Mouse (Mus musculus) hindbrain, embryonic 13.5 days (tissue): Measurements from ENCODE around the gene Wdr89. TPM values are rescaled to one million over a fixed set of nuclear protein-coding genes. Genes with fewer than 3 reads are reported as not detected.

Experiments used
- ATAC-seq: fragments of 200-750 bp; cut with Nextera tagmentation; 2 replicates; pipeline ENCODE4 v1.8.0; 2017; ENCODE audit warnings: moderate TSS enrichment; ENCODE audit not compliant: low FRiP score
- H3K27ac ChIP-seq: fragments of 300-500 bp; sonication (generic); 2 replicates; pipeline ENCODE4 v1.5.1; 2015; ENCODE audit warnings: inconsistent platforms, mild to moderate bottlenecking, moderate library complexity
- H3K27me3 ChIP-seq: fragments of 300-500 bp; sonication (generic); 2 replicates; pipeline ENCODE4 v1.6.1; 2015; ENCODE audit warnings: mild to moderate bottlenecking, inconsistent platforms
- H3K36me3 ChIP-seq: fragments of 300-500 bp; sonication (generic); 2 replicates; pipeline ENCODE4 v1.6.1; 2015; ENCODE audit warnings: mild to moderate bottlenecking, inconsistent platforms
- H3K4me1 ChIP-seq: fragments of 300-500 bp; sonication (generic); replicated peaks from 2 replicates; pipeline ENCODE4 v1.6.1; 2015; ENCODE audit warnings: inconsistent platforms
- H3K4me2 ChIP-seq: fragments of 300-500 bp; sonication (generic); 2 replicates; pipeline ENCODE4 v1.6.1; 2015; ENCODE audit warnings: inconsistent platforms, mild to moderate bottlenecking, moderate library complexity
- H3K4me3 ChIP-seq: fragments of 300-500 bp; sonication (generic); 2 replicates; pipeline ENCODE4 v1.5.1; 2015; ENCODE audit warnings: mild to moderate bottlenecking, inconsistent platforms
- H3K9ac ChIP-seq: fragments of 300-500 bp; sonication (generic); 2 replicates; pipeline ENCODE4 v1.6.1; 2015; ENCODE audit warnings: mild to moderate bottlenecking, inconsistent platforms
- H3K9me3 ChIP-seq: fragments of 300-500 bp; sonication (generic); 2 replicates; pipeline ENCODE4 v1.6.1; 2016; ENCODE audit warnings: inconsistent platforms
- WGBS: fragments of 180-500 bp; shearing (Covaris S2); methylation state at CpG from one replicate; pipeline ENCODE4 v1.1.7; 2015; 5-methylcytosine and 5-hydroxymethylcytosine counted together
- polyA plus RNA-seq: library from polyadenylated mRNA; unstranded; fragments of >200 nt; fragmentation: Nextera tagmentation; extraction: Ambion mirVana; gene quantifications from 2 replicates; pipeline ENCODE4 v1.2.1, GENCODE M21; 2015

Gene Wdr89
- polyA plus RNA-seq, 1 experiment from 2014 or later: 5.4 TPM

- no peaks in the 10 kb centered on the region for H3K27me3 ChIP-seq
- peaks cover 12% of the 10 kb centered on the region for H3K36me3 ChIP-seq
- H3K9ac ChIP-seq: peak within 1 kb of the TSS; percentile 99
- H3K4me2 ChIP-seq: peak within 1 kb of the TSS; percentile 83
- peaks cover 25% of the 10 kb centered on the region for H3K4me1 ChIP-seq
- WGBS: under 1% methylated on average over 70 of the region's 72 CpGs
- peak; percentile 99 for ATAC-seq
- peak within 1 kb of the TSS; percentile 98 for H3K27ac ChIP-seq
- no peaks in the 10 kb centered on the region for H3K9me3 ChIP-seq
- peak within 1 kb of the TSS; percentile 98 for H3K4me3 ChIP-seq
Observed at GRCm38 (mm10) chr12:75596154-75597002, 73.0 kb downstream of the Wdr89 start, which contains the start of gene Ppp2r5e. Gene Ppp2r5e, minus strand, starts transcription at chr12:75596245.

GRCm38 (mm10) chr12:75595291-75596153 lies 73.8 kb downstream of the Wdr89 start:
- peaks cover 25% of the 10 kb centered on the region for H3K4me1 ChIP-seq
- peak overlapping the region; percentile 98 for H3K4me3 ChIP-seq
- no peaks in the 10 kb centered on the region for H3K27me3 ChIP-seq
- H3K27ac ChIP-seq: peak overlapping the region; percentile 98
- no peaks in the 10 kb centered on the region for H3K9me3 ChIP-seq
- H3K4me2 ChIP-seq: peak overlapping the region; percentile 83
- WGBS: under 1% methylated on average over 65 of the region's 97 CpGs
- peaks cover 18% of the 10 kb centered on the region for H3K36me3 ChIP-seq
- peak overlapping the region; percentile 99 for H3K9ac ChIP-seq
- ATAC-seq: peak; percentile 35

DNA sequence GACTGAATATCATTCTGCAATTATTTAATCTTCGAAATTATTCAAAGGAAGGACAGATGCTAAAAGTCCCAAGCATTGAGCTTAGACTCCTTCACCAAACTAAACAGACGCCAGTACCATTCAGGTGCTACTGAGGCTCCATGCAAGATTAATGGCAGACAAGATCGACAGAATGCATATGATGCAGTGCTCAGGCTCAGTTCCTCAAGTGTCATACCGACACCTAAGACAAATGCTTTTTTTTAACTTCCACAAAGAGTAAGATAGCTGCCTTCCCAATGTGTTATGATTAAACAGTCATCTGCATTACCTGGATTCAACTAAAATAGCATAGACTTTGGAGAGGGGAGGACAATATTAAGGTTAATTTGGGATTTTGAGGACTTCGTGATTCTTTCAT lies 74.9 kb downstream of the Wdr89 start:
- H3K9ac ChIP-seq: peak overlapping the region; percentile 64
- H3K36me3 ChIP-seq: peaks cover 28% of the 10 kb centered on the region
- ATAC-seq: no peak
- no peak overlapping the region for H3K27ac ChIP-seq
- peak overlapping the region; percentile 98 for H3K4me3 ChIP-seq
- 44% methylated on average over 5 of the region's 5 CpGs for WGBS
- H3K4me2 ChIP-seq: peak overlapping the region; percentile 83
- no peaks in the 10 kb centered on the region for H3K27me3 ChIP-seq
- H3K4me1 ChIP-seq: peaks cover 25% of the 10 kb centered on the region
- H3K9me3 ChIP-seq: no peaks in the 10 kb centered on the region

GRCm38 (mm10) chr12:75593817-75594216 lies 75.5 kb downstream of the Wdr89 start:
- ATAC-seq: no peak
- Histone ChIP-seq H3K27ac (no peak overlapping the region), H3K4me2 (peak overlapping the region; percentile 83), H3K9me3 (no peaks in the 10 kb centered on the region), H3K4me3 (peak overlapping the region; percentile 98), H3K4me1 (peaks cover 25% of the 10 kb centered on the region), H3K9ac (0 out of 2 replicates have a peak overlapping the region, but pooled peaks have one; percentile 29), H3K36me3 (peaks cover 32% of the 10 kb centered on the region), H3K27me3 (no peaks in the 10 kb centered on the region)
- 71% methylated on average over 4 of the region's 4 CpGs for WGBS

DNA sequence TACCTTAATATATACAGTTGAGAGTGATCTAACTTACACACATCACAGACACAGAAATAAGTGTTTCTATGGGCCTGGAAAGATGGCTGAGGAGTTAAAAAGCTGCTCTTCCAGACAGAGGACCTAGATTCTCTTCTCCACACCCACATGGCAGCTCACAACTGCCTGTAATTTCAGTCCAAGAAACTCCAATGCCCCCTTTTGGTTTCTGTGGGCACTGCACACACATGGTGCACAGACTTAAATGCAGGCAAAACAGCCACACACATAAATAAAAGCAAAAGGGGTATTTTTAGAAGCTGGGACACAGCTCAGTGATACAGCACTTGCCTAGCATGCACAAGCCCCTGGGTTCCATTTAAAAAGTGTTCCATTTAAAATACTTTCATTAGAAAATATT lies 81.8 kb downstream of the Wdr89 start:
- Histone ChIP-seq H3K9me3 (no peaks in the 10 kb centered on the region), H3K4me2 (no peak overlapping the region), H3K27me3 (no peaks in the 10 kb centered on the region), H3K27ac (no peak overlapping the region), H3K4me1 (0 out of 2 replicates have a peak, but pooled peaks cover 3% of the 10 kb centered on the region), H3K4me3 (no peak overlapping the region), H3K9ac (no peak overlapping the region), H3K36me3 (peaks cover 52% of the 10 kb centered on the region)
- no peak for ATAC-seq

GRCm38 (mm10) chr12:75583776-75584175 lies 85.6 kb downstream of the Wdr89 start:
- Histone ChIP-seq H3K4me2 (no peak overlapping the region), H3K4me3 (no peak overlapping the region), H3K9me3 (no peaks in the 10 kb centered on the region), H3K4me1 (0 out of 2 replicates have a peak, but pooled peaks cover 3% of the 10 kb centered on the region), H3K9ac (no peak overlapping the region), H3K27ac (no peak overlapping the region), H3K27me3 (no peaks in the 10 kb centered on the region), H3K36me3 (peaks cover 31% of the 10 kb centered on the region)
- WGBS: 74% methylated on average over 3 of the region's 3 CpGs
- no peak for ATAC-seq

Other genes with a start within 250 kb of the Wdr89 start
- 19.9 and 21.4 TPM in 2 replicates for gene Ppp2r5e, start 73.3 kb downstream of the Wdr89 start, polyA plus RNA-seq
- gene Sgpp1, start 66.2 kb upstream of the Wdr89 start, polyA plus RNA-seq: 8.3 and 9.2 TPM in 2 replicates
- 63.3 and 67.9 TPM in 2 replicates for gene Syne2, start 148.6 kb upstream of the Wdr89 start, polyA plus RNA-seq